Mouse (Mus musculus) natural killer cell, adult 2 months (primary cell): Measurements from ENCODE around the gene Gm6526.
"Not testable (repeated sequence)": the region's sequence is repeated elsewhere in the genome, so short reads cannot be mapped to it uniquely, and the experiment has no call there.

Experiments
- DNase-seq, 2 experiments: peaks; one replicate each; pipeline ENCODE4 v3.0.0; 2022; ENCODE audit warnings: low spot score in 2 of 2

Gene Gm6526

DNA sequence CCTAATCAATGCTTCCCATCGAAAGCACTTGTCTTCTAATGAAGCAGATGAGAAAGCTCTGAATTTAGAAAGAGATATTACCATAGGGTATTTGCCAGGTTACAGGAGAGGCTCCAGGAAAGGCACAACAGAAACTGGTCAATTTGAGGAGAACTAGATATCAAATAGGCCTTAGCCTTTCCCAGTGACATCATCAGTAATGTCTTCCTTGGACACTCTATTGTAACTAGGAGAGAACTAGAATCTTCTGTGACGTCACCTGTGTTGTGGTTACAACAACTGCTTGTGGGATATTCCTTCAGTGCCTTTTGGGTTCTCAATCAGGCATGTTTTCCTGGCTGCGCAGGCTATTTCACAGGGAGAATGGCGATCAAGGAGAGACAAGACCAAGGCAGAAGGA, at the start of gene Gm6526:
Gm6526 (plus strand) TSS at position 301 of the 400 bp plus-strand sequence.
- not testable (repeated sequence) for DNase-seq

DNA sequence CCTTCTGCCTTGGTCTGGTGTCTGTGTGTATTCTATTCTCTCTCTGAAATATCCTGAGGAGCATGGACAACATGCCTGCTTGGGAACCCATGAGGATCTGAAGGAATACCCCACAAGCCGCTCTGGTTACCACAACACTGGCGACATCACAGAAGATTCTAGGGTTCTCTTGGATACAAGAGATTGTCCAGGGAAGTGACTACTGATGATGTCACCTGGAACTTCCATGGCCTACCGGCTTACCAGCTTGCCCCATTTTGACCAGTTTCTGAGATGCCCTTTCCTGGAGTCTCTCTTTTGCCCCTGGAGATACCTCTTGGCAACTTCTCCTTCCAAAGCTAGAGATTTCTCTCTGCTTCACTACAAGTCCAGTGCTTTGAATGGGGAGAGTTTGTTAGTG, 20.3 kb upstream of the Gm6526 start, which contains the start of gene Gm16506:
Gm16506 (minus strand) TSS at position 101 of the 400 bp plus-strand sequence.
- DNase-seq, result not testable (repeated sequence)

DNA sequence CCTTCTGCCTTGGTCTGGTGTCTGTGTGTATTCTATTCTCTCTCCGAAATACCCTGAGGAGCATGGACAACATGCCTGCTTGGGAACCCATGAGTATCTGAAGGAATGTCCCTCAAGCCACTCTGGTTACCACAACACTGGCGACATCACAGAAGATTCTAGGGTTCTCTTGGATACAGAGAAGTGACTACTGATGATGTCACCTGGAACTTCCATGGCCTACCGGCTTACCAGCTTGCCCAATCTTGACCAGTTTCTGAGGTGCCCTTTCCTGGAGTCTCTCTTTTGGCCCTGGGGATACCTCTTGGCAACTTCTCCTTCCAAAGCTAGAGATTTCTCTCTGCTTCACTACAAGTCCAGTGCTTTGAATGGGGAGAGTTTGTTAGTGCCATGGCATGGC, 37.0 kb downstream of the Gm6526 start, which contains the start of gene Gm8180:
Gm8180 (minus strand) TSS at position 101 of the 400 bp plus-strand sequence.
- DNase-seq, result not testable (repeated sequence)

DNA sequence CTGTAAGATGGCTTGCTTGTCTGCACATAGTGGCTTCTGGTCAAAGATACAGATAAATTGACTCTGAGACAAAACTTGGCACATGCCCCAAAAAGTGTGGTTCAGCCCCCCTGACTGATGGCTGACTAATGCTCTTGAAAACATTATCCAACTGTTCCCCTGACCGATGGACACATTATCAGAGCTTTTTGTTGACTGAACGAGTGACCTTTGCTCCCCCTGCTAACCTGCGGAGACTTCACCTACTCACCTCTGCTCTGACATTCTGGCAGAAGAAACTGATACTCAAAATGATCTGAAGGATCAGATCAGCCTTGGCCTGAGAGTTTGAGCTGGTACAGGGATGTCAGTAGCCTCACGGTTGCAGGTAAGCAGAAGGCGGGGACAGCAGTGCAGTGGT, 46.1 kb downstream of the Gm6526 start:
- DNase-seq, result not testable (repeated sequence)

DNA sequence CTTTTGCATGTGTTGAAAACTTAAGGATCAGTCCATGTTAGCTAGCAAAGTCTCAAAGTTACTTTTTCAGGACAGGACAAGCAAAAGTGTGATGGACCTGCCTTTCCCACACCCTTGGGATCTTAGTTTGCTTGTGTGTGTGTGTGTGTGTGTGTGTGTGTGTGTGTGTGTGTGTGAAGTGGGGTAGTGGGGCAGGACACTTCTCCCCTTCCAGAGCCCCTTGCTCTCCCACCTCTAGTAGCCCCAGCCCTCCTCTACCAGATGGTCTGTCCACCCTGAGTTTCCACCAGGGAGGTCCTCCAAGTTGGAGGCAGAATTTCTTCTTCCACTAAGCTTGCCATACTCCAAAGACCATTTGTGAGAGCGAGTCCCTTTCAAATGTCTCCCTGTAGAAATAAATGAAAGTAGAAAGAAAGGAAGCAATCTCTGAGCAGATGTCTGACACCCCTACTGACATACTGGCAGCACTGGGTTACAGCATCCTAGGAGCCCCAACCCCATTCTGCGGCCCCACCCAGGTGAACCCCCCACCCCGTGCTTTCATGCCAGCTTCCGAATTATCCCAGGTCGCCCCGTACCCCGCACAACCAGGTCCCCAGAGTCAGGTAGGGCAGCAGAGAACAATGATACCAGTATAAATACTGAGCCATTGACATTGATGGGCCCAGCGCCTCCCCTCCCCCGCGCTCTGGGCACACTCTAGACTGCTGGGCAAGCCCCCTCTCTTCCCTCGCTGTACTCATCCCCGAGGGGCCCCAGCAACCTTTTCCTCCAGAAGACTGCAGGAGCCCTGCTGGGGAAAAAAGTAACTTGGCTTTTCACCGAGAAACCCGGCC, 48.6 kb downstream of the Gm6526 start:
- no peak for DNase-seq

DNA sequence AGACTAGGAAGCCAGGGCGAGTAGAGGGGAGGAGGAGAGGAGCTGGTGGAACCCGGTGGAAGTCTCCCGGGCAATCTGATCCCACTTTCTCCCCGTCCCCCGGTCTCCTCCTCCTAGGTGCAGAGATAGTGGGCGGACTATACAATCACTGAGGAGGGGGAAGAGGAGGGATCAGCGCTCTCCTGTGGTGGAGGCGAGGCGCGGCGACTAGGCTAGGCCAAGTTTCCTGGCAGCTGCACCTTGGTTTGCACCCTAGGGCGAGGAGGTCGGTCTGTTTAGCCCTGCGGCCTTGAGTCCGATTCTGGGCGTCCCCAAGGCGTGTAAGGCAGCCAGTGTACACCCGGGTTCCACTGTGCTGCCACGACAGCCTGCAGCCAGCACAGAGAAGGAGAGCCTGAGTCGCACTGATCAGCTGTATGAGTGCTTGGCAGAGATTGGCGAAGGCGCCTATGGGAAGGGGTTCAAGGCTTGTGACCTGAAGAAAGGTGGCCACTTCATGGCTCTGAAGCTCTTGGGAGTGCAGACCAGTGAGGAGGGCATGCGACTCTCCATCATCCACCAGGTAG, 49.3 kb downstream of the Gm6526 start:
- not testable (repeated sequence) for DNase-seq

DNA sequence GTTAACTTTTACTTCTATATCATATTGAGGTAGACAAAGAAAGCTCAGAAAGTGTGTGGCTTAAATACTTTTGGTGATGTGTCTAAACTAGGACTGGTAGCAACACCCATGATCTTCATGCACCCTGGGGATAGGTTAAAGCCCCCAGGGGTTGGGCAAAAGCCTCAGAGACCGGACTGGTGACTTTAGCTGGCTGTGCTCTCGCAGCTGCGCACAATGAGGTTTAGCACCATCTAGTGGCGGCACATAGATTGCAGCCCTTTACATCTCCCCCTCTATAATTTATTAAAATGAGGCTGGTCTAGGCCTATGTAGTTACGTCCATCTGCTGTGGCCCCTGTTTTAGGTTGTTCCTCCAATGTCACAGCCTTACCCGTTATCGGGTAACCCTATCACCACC, 56.8 kb downstream of the Gm6526 start:
- DNase-seq, result not testable (repeated sequence)
